Mouse (Mus musculus) adrenal gland, postnatal 14 days (tissue): Measurements from ENCODE around the gene Ckap4. TPM values are rescaled to one million over a fixed set of nuclear protein-coding genes. Genes with fewer than 3 reads are reported as not detected.
A peak's percentile ranks its signal among the peaks of the same experiment; 100 is the strongest.
"Not testable (repeated sequence)": the region's sequence is repeated elsewhere in the genome, so short reads cannot be mapped to it uniquely, and the experiment has no call there.

Source experiments
- DNase-seq: peaks from one replicate; pipeline ENCODE4 v3.0.0; 2021; ENCODE audit warnings: mixed read lengths
- total RNA-seq: library from RNA; stranded (reverse); gene quantifications from 2 replicates; pipeline ENCODE4 v1.2.3, GENCODE M21; 2021

Ckap4 gene
- total RNA-seq, 1 experiment from 2014 or later = 57.7 TPM

DNA sequence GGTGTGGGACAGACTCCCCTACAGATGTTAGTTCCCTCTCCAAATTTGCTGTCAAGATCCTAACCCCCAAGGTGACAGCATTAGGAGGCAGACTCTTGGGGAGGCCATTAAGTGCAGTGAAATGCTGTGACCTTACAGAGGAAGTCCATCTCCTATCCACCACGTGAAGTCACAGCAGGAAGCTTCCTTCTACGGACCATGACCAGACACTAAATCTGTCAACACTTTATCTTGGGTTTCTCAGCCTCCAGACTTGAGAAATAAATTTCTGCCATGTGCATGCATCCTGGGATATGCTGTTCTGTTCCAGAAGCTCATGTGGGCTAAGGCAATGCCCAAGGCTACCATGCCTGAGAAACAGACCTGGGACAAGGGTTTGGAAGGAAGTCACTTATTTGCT is 35.0 kb downstream of the Ckap4 start:
- DNase-seq = no peak

DNA sequence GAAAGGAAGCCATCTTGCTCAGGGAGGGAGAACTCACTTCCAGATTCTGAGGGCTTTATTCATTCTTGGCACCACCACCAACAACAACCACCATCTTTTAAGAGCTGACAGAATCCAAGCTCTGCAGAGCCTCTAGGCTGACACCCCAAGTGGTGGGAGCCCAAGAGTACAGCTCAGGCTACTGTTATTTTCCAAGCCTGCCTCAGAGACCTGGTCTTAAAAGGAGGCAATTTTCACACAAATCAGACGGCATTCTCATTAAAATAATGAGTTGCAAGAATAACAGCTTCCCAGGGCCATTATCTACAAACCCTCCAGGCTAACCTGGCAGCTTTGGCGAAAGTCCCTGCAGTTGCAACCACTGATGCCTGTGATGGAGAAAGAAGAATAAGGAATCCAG is 37.1 kb downstream of the Ckap4 start:
- no peak for DNase-seq

DNA sequence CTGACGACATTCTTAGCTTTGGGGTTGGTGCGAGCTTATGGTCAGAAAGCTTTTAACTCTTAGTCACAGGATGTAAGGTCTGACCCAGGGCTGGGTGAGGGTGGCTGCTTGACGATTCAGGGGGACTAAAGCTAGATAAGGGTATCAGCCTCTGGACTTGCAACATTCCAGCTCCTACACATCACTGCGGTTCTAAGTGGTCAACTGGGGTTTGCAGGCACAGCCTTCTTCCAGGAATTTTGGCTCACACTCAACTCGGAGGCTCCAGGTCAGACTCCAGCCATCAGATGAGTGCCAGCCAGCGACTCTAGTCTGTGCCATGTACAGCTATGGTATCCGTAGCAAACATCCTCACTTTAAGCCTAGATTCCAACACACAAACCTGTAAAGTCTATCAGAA is 39.4 kb downstream of the Ckap4 start:
- DNase-seq = no peak

DNA sequence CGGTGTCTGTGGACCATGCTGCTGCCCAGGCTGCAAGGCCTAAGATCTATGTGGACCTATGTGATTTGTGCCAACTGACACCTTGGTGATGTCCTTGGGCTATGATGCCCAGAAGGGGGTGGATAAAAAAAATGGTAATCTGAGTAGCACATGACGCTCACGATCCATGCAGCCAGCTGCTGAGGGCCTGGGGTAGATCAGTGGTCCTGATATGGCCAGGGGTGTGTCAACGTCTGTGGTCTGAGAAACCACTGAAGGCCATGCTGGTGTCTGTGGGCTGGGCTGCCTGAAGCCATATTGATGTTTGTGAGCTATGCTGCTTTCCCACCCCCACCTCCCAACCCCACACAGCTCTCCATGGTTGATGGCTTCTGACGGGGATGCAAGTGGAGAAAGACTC is 43.7 kb downstream of the Ckap4 start:
- DNase-seq = no peak

DNA sequence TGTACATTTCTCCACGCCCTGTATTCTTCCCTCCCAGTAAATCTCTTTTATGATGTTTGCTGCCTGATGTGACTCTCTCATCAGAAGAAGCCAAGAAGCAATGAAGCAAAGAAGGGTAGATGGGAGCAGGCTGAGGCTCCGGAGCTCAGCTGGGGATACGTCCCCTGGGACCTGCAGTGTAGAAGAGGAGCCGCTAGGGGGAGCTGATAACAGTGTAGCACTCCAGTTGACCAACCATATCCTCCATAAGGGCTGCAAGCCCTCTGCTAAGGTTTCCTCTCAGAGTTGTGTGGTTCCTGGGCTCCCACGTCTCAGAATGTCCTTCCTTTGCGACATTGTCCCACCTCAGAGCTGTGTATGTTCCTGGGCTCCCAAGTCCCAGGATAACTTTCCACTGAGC is 45.5 kb downstream of the Ckap4 start:
- DNase-seq = peak; percentile 84

DNA sequence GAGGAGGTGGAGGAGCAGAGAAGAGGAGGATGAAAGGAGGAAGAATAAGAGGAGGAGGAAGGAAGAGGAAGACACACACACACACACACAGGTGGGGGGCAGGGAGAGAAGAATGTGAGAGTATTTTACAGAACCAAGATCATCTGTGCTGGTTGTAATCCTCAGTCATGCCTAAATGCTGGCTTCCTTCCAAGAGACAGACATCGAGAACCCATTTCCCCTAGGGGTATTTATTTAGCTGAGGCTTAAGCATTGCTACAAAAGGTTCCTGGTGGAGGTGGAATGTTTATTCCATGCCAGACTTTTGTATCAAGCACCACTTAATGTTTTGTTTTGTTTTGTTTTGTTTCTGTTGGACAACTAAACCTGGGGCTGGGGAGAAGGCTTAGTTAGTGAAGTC is 49.2 kb downstream of the Ckap4 start:
- DNase-seq = no peak

DNA sequence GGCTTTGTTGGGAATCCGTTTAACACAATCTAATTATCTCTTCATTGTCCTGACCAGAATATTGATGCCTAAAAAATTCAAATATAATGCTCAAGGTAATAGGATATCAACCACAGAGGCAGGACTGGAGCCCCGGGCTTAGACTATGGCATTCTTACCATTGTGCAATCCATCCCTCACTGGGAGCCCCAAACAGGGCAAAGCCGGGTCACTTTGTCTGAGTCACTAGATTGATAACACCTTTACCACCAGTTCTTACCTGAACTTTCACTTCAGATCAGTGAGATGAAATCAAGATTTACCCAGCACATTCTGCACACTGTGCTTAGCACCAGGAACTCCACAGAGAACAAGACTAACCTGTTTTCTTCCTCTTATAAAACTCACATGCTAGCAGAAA is 50.3 kb downstream of the Ckap4 start:
- no peak for DNase-seq

DNA sequence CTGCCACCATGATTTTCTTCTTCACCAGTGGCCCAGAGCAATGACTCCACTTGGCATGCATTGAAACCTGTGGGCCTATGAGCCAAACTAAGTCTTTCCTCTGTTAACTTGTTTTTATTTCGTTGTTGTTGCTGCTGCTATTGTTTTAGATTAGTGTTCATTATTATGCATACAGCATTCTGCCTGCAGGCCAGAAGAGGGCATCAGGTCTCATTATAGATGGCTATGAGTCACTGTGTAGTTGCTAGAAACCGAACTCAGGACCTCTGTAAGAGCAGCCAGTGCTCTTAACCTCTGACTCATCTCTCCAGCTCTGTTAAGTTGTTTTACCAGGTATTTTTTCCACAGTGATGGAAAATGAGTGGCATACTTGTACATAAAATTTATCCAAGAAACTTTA is 50.8 kb downstream of the Ckap4 start:
- DNase-seq = no peak

DNA sequence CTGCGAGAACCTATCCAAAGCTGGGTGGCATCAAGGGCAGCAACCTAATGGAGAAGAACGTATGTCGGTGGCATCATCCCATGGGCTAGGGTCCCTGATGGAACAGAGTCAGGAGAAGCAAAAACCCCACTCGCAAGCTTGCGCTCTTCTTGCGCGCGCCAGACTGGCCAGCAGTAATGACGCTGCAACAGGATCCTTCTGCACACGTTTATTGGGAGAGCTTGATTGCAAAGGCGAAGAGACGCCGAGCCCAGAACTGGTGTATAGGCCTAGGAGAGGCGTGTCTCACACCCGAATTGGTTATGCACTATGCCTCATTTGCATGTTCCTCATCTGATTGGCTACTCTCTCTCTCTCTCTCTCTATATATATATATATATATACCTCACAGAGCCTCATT is 51.4 kb downstream of the Ckap4 start:
- DNase-seq = not testable (repeated sequence)

DNA sequence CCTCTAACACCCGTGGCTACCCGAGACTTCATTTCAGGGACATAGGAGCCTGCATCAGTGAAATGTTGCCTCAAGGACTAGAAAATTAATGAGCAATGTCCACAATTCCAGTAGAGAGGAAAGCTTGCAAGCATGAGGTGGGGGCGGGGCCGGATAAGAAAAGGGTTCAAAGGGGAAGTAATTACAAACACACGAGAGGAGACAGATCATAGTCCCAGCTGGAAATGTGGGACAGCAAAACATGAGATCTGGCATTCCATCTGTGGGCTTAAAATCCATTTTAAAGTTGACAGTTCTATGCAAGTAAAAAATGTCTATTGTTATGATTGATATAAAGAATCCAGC is 52.6 kb downstream of the Ckap4 start:
- DNase-seq = no peak

DNA sequence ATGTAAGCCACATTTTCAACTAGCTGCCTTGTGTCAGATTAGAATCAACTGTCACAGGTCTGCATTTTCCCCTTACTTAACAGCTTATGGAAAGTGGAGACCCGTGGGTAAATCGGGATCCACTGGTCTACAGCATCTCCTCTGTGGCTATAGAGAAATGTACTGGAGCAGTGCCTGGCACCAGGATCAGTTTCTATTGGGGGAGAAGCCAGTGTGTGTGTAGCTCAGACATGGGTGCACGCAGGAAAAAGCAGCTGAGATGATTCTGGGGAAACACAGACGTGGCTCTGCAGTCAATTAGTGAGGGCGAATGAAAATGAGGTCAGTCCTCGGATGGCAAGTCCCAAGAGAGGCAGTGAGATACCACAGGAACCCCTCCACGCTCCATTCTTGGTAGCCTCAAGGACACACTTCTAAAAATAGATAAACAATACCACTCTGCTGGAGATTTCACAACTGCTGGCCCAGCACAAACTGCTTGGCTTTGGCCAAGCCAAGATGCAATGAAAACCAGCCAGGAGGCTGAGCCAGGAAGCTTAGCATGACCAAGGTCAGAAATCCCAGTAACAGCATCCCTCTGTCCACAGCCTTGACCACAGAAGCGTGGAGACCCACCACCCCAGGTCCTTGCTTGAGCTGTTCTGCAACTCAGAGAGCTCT is 53.1 kb downstream of the Ckap4 start:
- peak; percentile 61 for DNase-seq

DNA sequence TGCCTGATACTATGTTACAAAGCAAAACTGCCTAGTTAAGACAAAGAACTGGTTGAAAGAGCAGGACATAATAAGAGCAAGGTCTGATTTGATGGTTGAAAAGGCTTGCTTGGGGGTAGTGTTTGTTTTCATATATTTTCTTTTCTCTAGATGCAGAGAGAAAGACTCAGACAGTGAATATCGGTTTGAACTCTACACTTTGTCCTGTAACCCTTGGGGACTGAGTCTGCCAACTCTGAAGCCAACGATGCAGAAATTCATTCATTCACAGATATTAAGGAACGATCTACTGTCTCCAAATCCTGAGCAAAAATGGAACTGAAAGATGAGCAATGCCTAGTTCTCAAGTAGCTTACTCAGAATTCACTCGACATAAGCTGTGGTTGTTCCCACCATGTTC is 53.7 kb downstream of the Ckap4 start:
- DNase-seq = no peak

DNA sequence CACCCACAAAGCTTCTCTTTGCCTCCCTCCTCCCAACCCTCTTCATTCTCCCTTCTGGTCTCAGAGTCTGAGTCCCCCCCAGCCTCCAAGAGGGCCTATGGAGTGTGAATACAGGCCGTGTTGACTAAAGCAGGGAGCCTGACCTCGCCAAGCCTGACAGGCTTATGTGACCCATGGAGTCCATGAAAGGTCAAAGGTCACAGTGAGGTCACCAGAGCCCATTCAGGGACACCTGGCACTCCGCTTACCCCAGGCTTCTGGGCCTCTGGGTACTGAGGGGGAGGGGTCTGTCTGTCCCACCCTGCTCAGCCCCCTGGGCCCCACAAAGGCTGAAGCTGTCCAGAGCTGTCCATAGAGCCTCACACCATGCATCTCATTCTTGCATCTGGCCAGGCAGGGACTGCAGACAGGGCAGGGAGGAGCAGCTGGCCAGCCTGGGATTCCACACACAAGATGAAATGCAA is 56.2 kb downstream of the Ckap4 start:
- no peak for DNase-seq

DNA sequence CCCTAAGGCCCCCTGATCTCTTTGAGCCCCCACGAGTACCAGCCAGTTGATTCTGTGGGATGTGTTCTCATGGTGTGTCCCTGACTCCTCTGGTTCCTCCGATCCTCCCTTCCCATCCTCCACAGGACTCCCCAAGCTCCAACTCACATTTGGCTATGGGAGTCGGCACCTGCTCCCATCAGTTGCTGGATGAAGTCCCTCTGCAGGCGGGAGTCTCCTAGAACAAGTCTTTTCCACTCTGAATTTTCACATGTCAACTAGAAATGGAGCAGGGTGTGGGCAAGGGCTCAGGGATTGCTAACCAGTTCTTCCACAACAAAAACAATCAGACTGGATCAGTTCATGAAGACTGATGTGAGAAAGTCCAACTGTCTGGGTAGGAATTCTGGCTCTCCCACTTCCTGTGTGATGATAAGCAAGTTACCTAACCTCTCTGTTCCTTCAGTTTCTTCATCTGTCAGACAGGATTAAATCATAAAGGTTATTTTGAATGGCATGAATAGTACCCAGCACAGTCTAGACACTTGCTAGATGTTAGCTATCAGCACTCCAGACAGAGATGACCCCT is 56.7 kb downstream of the Ckap4 start:
- no peak for DNase-seq

Other genes with a start within 250 kb of the Ckap4 start
- 7.0 and 9.5 TPM in 2 replicates for gene Nuak1, start 93.5 kb downstream of the Ckap4 start, total RNA-seq
- gene Tcp11l2, start 42.6 kb upstream of the Ckap4 start, total RNA-seq = 52.3 and 53.0 TPM in 2 replicates
- gene Polr3b, start 88.2 kb upstream of the Ckap4 start, total RNA-seq = 26.8 and 31.2 TPM in 2 replicates
- 0.63 and 1.1 TPM in 2 replicates for gene Rfx4, start 222.0 kb upstream of the Ckap4 start, total RNA-seq